Mouse (Mus musculus): ENCODE data around the gene Tnik.

The Tnik gene

GRCm38 (mm10) chr3:28467871-28468285 is 204.9 kb downstream of the Tnik start:
- DNase-seq (ENCODE audit: low spot score in 2 of 2), result no peak

- DNase-seq (ENCODE audit: low spot score in 2 of 2), result no peak
Measured at GRCm38 (mm10) chr3:28473439-28473838, 210.4 kb downstream of the Tnik start.

GRCm38 (mm10) chr3:28477373-28477772 is 214.4 kb downstream of the Tnik start:
- no peak for DNase-seq (ENCODE audit: low spot score in 2 of 2)

- DNase-seq (ENCODE audit: low spot score in 2 of 2), result no peak
Measured at GRCm38 (mm10) chr3:28485716-28486115, 222.7 kb downstream of the Tnik start.

GRCm38 (mm10) chr3:28487418-28487817 is 224.4 kb downstream of the Tnik start:
- DNase-seq (ENCODE audit: low spot score in 2 of 2), result no peak

GRCm38 (mm10) chr3:28491085-28492041 is 228.3 kb downstream of the Tnik start:
- DNase-seq (ENCODE audit: low spot score in 2 of 2), result no peak

GRCm38 (mm10) chr3:28496806-28497502 is 233.9 kb downstream of the Tnik start:
- no peak for DNase-seq (ENCODE audit: low spot score in 2 of 2)

- peak in 1 of 2 experiments; percentile 2 for DNase-seq (ENCODE audit: low spot score in 2 of 2)
Measured at GRCm38 (mm10) chr3:28497503-28497857, 234.5 kb downstream of the Tnik start.

- DNase-seq (ENCODE audit: low spot score in 2 of 2), result no peak
Measured at GRCm38 (mm10) chr3:28502697-28503096, 239.7 kb downstream of the Tnik start.

- peak in 1 of 2 experiments; percentile 22 for DNase-seq (ENCODE audit: low spot score in 2 of 2)
Measured at GRCm38 (mm10) chr3:28509337-28509935, 246.4 kb downstream of the Tnik start.

GRCm38 (mm10) chr3:28523004-28523482 is 260.0 kb downstream of the Tnik start:
- DNase-seq (ENCODE audit: low spot score in 2 of 2), result no peak

- DNase-seq (ENCODE audit: low spot score in 2 of 2), result no peak
Measured at GRCm38 (mm10) chr3:28523541-28524165, 260.6 kb downstream of the Tnik start.

- no peak for DNase-seq (ENCODE audit: low spot score in 2 of 2)
Measured at GRCm38 (mm10) chr3:28524562-28524961, 261.5 kb downstream of the Tnik start.

- DNase-seq (ENCODE audit: low spot score in 2 of 2), result no peak
Measured at GRCm38 (mm10) chr3:28526671-28527070, 263.7 kb downstream of the Tnik start.

GRCm38 (mm10) chr3:28527231-28527630 is 264.2 kb downstream of the Tnik start:
- DNase-seq (ENCODE audit: low spot score in 2 of 2), result no peak

GRCm38 (mm10) chr3:28529548-28529947 is 266.5 kb downstream of the Tnik start:
- DNase-seq (ENCODE audit: low spot score in 2 of 2), result no peak

GRCm38 (mm10) chr3:28531294-28531956 is 268.4 kb downstream of the Tnik start:
- peak in 1 of 2 experiments; percentile 16 for DNase-seq (ENCODE audit: low spot score in 2 of 2)

- DNase-seq (ENCODE audit: low spot score in 2 of 2), result peak in 1 of 2 experiments; percentile 5
Measured at GRCm38 (mm10) chr3:28532666-28533065, 269.7 kb downstream of the Tnik start.

GRCm38 (mm10) chr3:28540121-28540520 is 277.1 kb downstream of the Tnik start:
- no peak for DNase-seq (ENCODE audit: low spot score in 2 of 2)

GRCm38 (mm10) chr3:28542941-28543340 is 279.9 kb downstream of the Tnik start:
- DNase-seq (ENCODE audit: low spot score in 2 of 2), result no peak

GRCm38 (mm10) chr3:28543380-28543984 is 280.5 kb downstream of the Tnik start:
- no peak for DNase-seq (ENCODE audit: low spot score in 2 of 2)
